Mouse (Mus musculus): ENCODE data around the gene Tmem116.
"Not testable (repeated sequence)": the region's sequence is repeated elsewhere in the genome, so short reads cannot be mapped to it uniquely, and the experiment has no call there.

DNA sequence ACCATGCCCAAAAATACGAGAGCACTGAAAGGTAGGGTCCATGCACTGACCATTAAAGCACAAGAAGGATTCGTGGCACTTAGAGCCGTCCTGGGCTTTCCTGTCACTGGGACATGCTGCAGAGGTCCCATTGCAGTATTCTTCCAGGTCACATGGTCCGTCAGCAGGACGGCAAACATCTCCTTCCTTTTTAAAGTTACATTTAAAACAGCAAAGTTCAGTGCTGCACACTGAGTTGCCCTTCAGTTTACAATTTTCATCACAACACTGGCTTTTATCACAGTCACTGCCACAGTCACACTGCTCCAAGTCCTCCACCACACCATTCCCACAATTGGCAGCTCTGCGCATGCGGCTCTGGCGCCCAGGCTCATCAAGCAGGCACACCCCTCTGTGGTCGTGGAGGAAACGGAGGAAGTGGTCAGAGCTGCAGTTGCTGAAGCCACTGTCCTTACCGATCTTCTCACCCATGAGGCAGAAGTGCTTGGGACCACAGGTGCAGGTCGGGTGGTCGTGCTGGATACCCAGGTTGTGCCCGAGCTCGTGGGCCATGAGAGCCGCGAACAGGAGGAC is 49.8 kb downstream of the Tmem116 start:
- not testable (repeated sequence) for TF ChIP-seq CTCF (IDR thresholded peaks at IDR 0.05; ENCODE audit: borderline replicate concordance, extremely low read depth, insufficient read depth, insufficient read length); POLR2A (IDR thresholded peaks at IDR 0.05; ENCODE audit: borderline replicate concordance, extremely low read depth, insufficient read depth, insufficient read length, poor library complexity, severe bottlenecking)

All from brain, embryonic 14.5 days (tissue).